Mouse (Mus musculus): Measurements from ENCODE around the gene Gpank1.

DNA sequence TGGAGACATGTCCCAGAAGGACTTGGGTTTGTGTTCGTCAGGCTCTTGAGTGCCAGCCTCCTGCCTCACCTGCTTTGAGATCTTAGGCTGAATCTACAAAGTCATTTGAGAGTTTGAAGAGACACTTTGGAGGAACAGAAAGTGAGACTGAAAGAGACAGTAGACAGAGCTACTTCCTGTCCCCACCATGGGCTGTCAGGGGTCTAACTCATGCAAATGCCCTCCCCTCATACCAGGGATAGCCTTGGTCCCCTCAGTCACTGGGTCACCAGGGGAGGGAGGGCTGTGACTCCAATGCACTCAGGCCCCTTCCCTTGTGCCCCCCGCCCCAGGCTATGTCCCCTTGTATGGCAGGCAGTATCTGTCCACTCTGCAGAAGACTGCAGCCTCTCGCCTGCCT, 52.1 kb downstream of the Gpank1 start:
- TF ChIP-seq CTCF (IDR thresholded peaks at IDR 0.05; ENCODE audit: low read depth, low read length): no peak
- TF ChIP-seq GATA1 (IDR thresholded peaks at IDR 0.05; ENCODE audit: borderline replicate concordance, low read length): no peak
- TF ChIP-seq POLR2AphosphoS5 (IDR thresholded peaks at IDR 0.05; ENCODE audit: insufficient replicate concordance, low read depth, low read length): no peak

All from G1E (cell line).